Mouse (Mus musculus): ENCODE data around the gene Cryzl2.

Cryzl2 gene

GRCm38 (mm10) chr1:157472716-157473115 is 14.3 kb downstream of the Cryzl2 start:
- DNase-seq (ENCODE audit: low spot score in 2 of 2), result no peak

- DNase-seq (ENCODE audit: low spot score in 2 of 2), result no peak
These were observed 16.5 kb downstream of the Cryzl2 start for GRCm38 (mm10) chr1:157474865-157475264.

- peak in 1 of 2 experiments; percentile 55 for DNase-seq (ENCODE audit: low spot score in 2 of 2)
These were observed 17.9 kb downstream of the Cryzl2 start for GRCm38 (mm10) chr1:157476231-157476630.

GRCm38 (mm10) chr1:157480090-157480489 is 21.7 kb downstream of the Cryzl2 start:
- no peak for DNase-seq (ENCODE audit: low spot score in 2 of 2)

GRCm38 (mm10) chr1:157480901-157481300 is 22.5 kb downstream of the Cryzl2 start:
- DNase-seq (ENCODE audit: low spot score in 2 of 2), result no peak

- no peak for DNase-seq (ENCODE audit: low spot score in 2 of 2)
These were observed 23.3 kb downstream of the Cryzl2 start for GRCm38 (mm10) chr1:157481666-157482065.

- DNase-seq (ENCODE audit: low spot score in 2 of 2), result peak; percentile 53 to 59
These were observed 25.8 kb downstream of the Cryzl2 start for GRCm38 (mm10) chr1:157484161-157484560.

- DNase-seq (ENCODE audit: low spot score in 2 of 2), result no peak
These were observed 42.3 kb downstream of the Cryzl2 start for GRCm38 (mm10) chr1:157500657-157501056.

GRCm38 (mm10) chr1:157501352-157501945 is 43.1 kb downstream of the Cryzl2 start:
- no peak for DNase-seq (ENCODE audit: low spot score in 2 of 2)

GRCm38 (mm10) chr1:157503071-157503470 is 44.7 kb downstream of the Cryzl2 start:
- DNase-seq (ENCODE audit: low spot score in 2 of 2), result no peak

- no peak for DNase-seq (ENCODE audit: low spot score in 2 of 2)
These were observed 48.1 kb downstream of the Cryzl2 start, which contains the start of gene Sec16b for GRCm38 (mm10) chr1:157506522-157506921. Gene Sec16b (plus strand): TSS chr1:157506728.

GRCm38 (mm10) chr1:157506995-157507595 is 48.7 kb downstream of the Cryzl2 start:
- DNase-seq (ENCODE audit: low spot score in 2 of 2), result no peak

- DNase-seq (ENCODE audit: low spot score in 2 of 2), result no peak
These were observed 49.4 kb downstream of the Cryzl2 start for GRCm38 (mm10) chr1:157507814-157508213.

GRCm38 (mm10) chr1:157512690-157513448 is 54.5 kb downstream of the Cryzl2 start:
- DNase-seq (ENCODE audit: low spot score in 2 of 2), result peak; percentile 37 to 40

GRCm38 (mm10) chr1:157513559-157513958 is 55.2 kb downstream of the Cryzl2 start:
- DNase-seq (ENCODE audit: low spot score in 2 of 2), result no peak

- no peak for DNase-seq (ENCODE audit: low spot score in 2 of 2)
These were observed 55.9 kb downstream of the Cryzl2 start for GRCm38 (mm10) chr1:157514298-157514697.

- DNase-seq (ENCODE audit: low spot score in 2 of 2), result no peak
These were observed 58.7 kb downstream of the Cryzl2 start for GRCm38 (mm10) chr1:157516838-157517808.

- peak; percentile 81 to 84 for DNase-seq (ENCODE audit: low spot score in 2 of 2)
These were observed 59.7 kb downstream of the Cryzl2 start for GRCm38 (mm10) chr1:157518111-157518523.

GRCm38 (mm10) chr1:157519396-157519795 is 61.0 kb downstream of the Cryzl2 start:
- DNase-seq (ENCODE audit: low spot score in 2 of 2), result no peak

- DNase-seq (ENCODE audit: low spot score in 2 of 2), result no peak
These were observed 63.9 kb downstream of the Cryzl2 start for GRCm38 (mm10) chr1:157522322-157522721.

GRCm38 (mm10) chr1:157524775-157525174 is 66.4 kb downstream of the Cryzl2 start:
- no peak for DNase-seq (ENCODE audit: low spot score in 2 of 2)

All from right cerebral cortex, adult 2 months (tissue).